23 mouse cellular contexts compared by ENCODE assay signal in genomic region chr16:94882111-94882510, GRCm38 (mm10).
DNase-seq lines count a peak whose midpoint lies in the region; ATAC-seq lines count a peak whose summit lies in the region.
"Had no signal": no experiment of that assay in that cellular context is flagged by ENCODE, and none has a peak within 500 bp of the region (broad histone marks: within the 10 kb centered on the region; RNA-seq: fewer than 3 reads in every experiment).

No protein-coding gene starts in this region.

- peak; percentile 54 for ATAC-seq in frontal cortex, adult (ENCODE audit: low TSS enrichment)
- no peak for ATAC-seq in CD4-positive, CD25-positive, alpha-beta regulatory T cell, adult 4 months
- ATAC-seq: forebrain, embryonic 13.5 days; hindbrain, postnatal 0 days; intestine, embryonic 16.5 days; liver, postnatal 0 days; lung, postnatal 0 days had no signal

- DNase-seq in layer of hippocampus, adult 18-20 months (ENCODE audit: low spot score in 2 of 2): peak; percentile 69 to 87
- DNase-seq in layer of hippocampus, postnatal 25 days (ENCODE audit: extremely low spot score in 1 of 2, low spot score in 1 of 2): no peak
- DNase-seq in brain, adult 2 months (ENCODE audit: low read depth, low spot score): peak; percentile 81
- peak; percentile 53 to 58 for DNase-seq in layer of hippocampus, postnatal 36 days
- no peak for DNase-seq in urinary bladder, postnatal 36 days (ENCODE audit: low spot score in 2 of 2)
- DNase-seq: adrenal gland, adult 8-10 months; B cell, adult 2 months; cerebellum, adult 2 months; cerebellum, postnatal 25 days; embryo, embryonic 11 days; gastrocnemius, postnatal 14 days; heart, adult 11 months; heart, postnatal 10 days; kidney, postnatal 10 days; liver, postnatal 0 days; thymus, adult 2 months; thymus, postnatal 4 days had no signal

Comparison
In these comparisons a context has a peak if more than half of its experiments do, and no peak if none do; other contexts are left out.
1. DNase-seq: peak in layer of hippocampus, adult 18-20 months (2 of 2), brain, adult 2 months (single experiment) and layer of hippocampus, postnatal 36 days (2 of 2); none in layer of hippocampus, postnatal 25 days (0 of 2) and urinary bladder, postnatal 36 days (0 of 2).